In the genomic region with DNA sequence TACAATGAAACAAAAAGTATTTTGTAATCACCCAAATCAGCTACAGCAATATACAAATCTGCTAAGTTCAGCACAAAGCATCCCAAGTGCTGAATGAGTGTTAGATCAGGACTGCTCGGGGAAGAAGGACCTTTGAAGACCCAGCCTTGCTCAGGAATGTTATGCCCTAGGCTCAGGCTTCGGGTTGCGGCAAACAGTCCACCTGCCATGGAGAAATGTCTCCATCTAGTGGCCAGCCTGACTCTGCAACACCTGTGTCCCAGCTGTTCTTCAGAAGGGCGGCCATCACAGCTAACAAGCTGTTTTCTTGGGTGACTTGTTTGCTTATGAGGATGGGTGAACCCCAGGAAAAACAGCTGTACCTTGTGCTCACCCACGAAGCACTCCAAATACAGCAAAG, we compare ENCODE assay signal across 8 mouse cellular contexts.
A peak's percentile ranks its signal among the peaks of the same experiment; 100 is the strongest.
DNase-seq lines count a peak whose midpoint lies in the region; ATAC-seq and TF ChIP-seq lines count a peak whose summit lies in the region.

No protein-coding gene starts in this region.

- no peak overlapping the region for H3K9ac ChIP-seq in hindbrain, postnatal 0 days (replicated peaks; ENCODE audit: low read length)

- TF ChIP-seq CTCF in gastrocnemius, adult 2 months (IDR thresholded peaks at IDR 0.05) = no peak
- TF ChIP-seq CTCF in hindbrain, postnatal 0 days (IDR thresholded peaks at IDR 0.05; ENCODE audit: low read depth) = peak; percentile 100

- intact Hi-C loops in gastrocnemius, adult 2 months (cut with DNase I) = loop anchor here (1.0 to 10.0 kb wide), 4 partner anchors 214 to 511 kb away; no protein-coding TSS in a partner anchor

- peak; percentile 91 for DNase-seq in R1 (ENCODE audit: low read depth, low spot score)
- DNase-seq in cerebellum, postnatal 25 days = peak; percentile 73 to 84
- peak; percentile 86 for DNase-seq in gastrocnemius, adult 2 months
- DNase-seq in hindbrain, postnatal 0 days (ENCODE audit: low spot score) = peak; percentile 93
- DNase-seq in left cerebral cortex, adult 18-20 months (ENCODE audit: low spot score in 2 of 2) = peak; percentile 77 to 81
- peak; percentile 77 to 87 for DNase-seq in right cerebral cortex, postnatal 10 days (ENCODE audit: low spot score in 2 of 2)
- peak; percentile 34 for DNase-seq in urinary bladder, postnatal 10 days (ENCODE audit: low spot score)

- H3K9me3 ChIP-seq in hindbrain, postnatal 0 days (ENCODE audit: low read length) = no peaks in the 10 kb centered on the region

- no peaks in the 10 kb centered on the region for H3K27me3 ChIP-seq in hindbrain, postnatal 0 days (ENCODE audit: insufficient read depth, low read length)

- H3K4me1 ChIP-seq in hindbrain, postnatal 0 days (ENCODE audit: insufficient read depth, low read length) = peaks cover 6% of the 10 kb centered on the region; the same call in 1 of the 2 replicates

- ATAC-seq in hindbrain, postnatal 0 days = peak; percentile 84
- peak; percentile 99 for ATAC-seq in megakaryocyte progenitor cell, adult 5-6 weeks (replicated peaks; ENCODE audit: poor library complexity)

- H3K36me3 ChIP-seq in hindbrain, postnatal 0 days (ENCODE audit: insufficient read depth, low read length) = no peaks in the 10 kb centered on the region

- no peak overlapping the region for H3K4me2 ChIP-seq in hindbrain, postnatal 0 days (ENCODE audit: low read depth, low read length)

- H3K4me3 ChIP-seq in gastrocnemius, adult 2 months = no peak overlapping the region
- no peak overlapping the region for H3K4me3 ChIP-seq in hindbrain, postnatal 0 days (ENCODE audit: low read length)

- no peak overlapping the region for H3K27ac ChIP-seq in gastrocnemius, adult 2 months
- H3K27ac ChIP-seq in hindbrain, postnatal 0 days = no peak overlapping the region

- WGBS in hindbrain, postnatal 0 days = 4% methylated on average over 5 of the region's 5 CpGs

Comparison
In these comparisons a context has a peak if more than half of its experiments do, and no peak if none do; other contexts are left out.
1. DNase-seq: peak in every context shown above with its lines; median percentile 93 in hindbrain, postnatal 0 days; 91 in R1; 86 in gastrocnemius, adult 2 months; 82 in right cerebral cortex, postnatal 10 days; 79 in left cerebral cortex, adult 18-20 months; 78 in cerebellum, postnatal 25 days; 34 in urinary bladder, postnatal 10 days.